Mouse (Mus musculus) liver, embryonic 12.5 days (tissue): ENCODE results near the gene Nup210. TPM values are rescaled to one million over a fixed set of nuclear protein-coding genes. Genes with fewer than 3 reads are reported as not detected.
A peak's percentile ranks its signal among the peaks of the same experiment; 100 is the strongest.

Source experiments
- ATAC-seq: fragments of 200-750 bp; cut with Nextera tagmentation; 2 replicates; pipeline ENCODE4 v1.8.0; 2017; ENCODE audit warnings: moderate number of reproducible peaks, mild to moderate bottlenecking, moderate library complexity
- H3K27ac ChIP-seq: fragments of 300-500 bp; sonication (generic); 2 replicates; pipeline ENCODE4 v1.5.1; 2016; ENCODE audit warnings: mild to moderate bottlenecking
- H3K27me3 ChIP-seq: fragments of 300-500 bp; sonication (generic); replicated peaks from 2 replicates; pipeline ENCODE4 v1.6.1; 2016; ENCODE audit warnings: mild to moderate bottlenecking, moderate library complexity
- H3K36me3 ChIP-seq: fragments of 300-500 bp; sonication (generic); 2 replicates; pipeline ENCODE4 v1.6.1; 2016; ENCODE audit warnings: mild to moderate bottlenecking, moderate library complexity
- H3K4me1 ChIP-seq: fragments of 300-500 bp; sonication (generic); 2 replicates; pipeline ENCODE4 v1.6.1; 2016
- H3K4me2 ChIP-seq: fragments of 300-500 bp; sonication (generic); 2 replicates; pipeline ENCODE4 v1.6.1; 2016; ENCODE audit warnings: mild to moderate bottlenecking, moderate library complexity
- H3K4me3 ChIP-seq: fragments of 300-500 bp; sonication (generic); 2 replicates; pipeline ENCODE4 v1.5.1; 2016; ENCODE audit warnings: mild to moderate bottlenecking, moderate library complexity
- H3K9ac ChIP-seq: fragments of 300-500 bp; sonication (generic); 2 replicates; pipeline ENCODE4 v1.6.1; 2016; ENCODE audit warnings: mild to moderate bottlenecking, moderate library complexity
- H3K9me3 ChIP-seq: fragments of 300-500 bp; sonication (generic); replicated peaks from 2 replicates; pipeline ENCODE4 v1.6.1; 2016; ENCODE audit warnings: mild to moderate bottlenecking, moderate library complexity
- WGBS: fragments of 180-500 bp; shearing (Covaris S2); methylation state at CpG from one replicate; pipeline ENCODE4 v1.1.7; 2016; ENCODE audit not compliant: insufficient replicate concordance; 5-methylcytosine and 5-hydroxymethylcytosine counted together
- polyA plus RNA-seq: library from polyadenylated mRNA; unstranded; fragments of >200 nt; fragmentation: Nextera tagmentation; extraction: Ambion mirVana; gene quantifications from 2 replicates; pipeline ENCODE4 v1.2.1, GENCODE M21; 2016

Nup210 gene
- polyA plus RNA-seq: 54.0 and 55.6 TPM in 2 replicates

GRCm38 (mm10) chr6:91116244-91117145 is at the start of gene Nup210:
TSS of gene Nup210 (minus strand) at chr6:91116829.
- peaks cover 4% of the 10 kb centered on the region; the same call in 1 of the 2 replicates for H3K9me3 ChIP-seq
- peak within 1 kb of the TSS; percentile 95 for H3K27ac ChIP-seq
- H3K4me2 ChIP-seq: peak within 1 kb of the TSS; percentile 93
- peak; percentile 86 for ATAC-seq
- H3K27me3 ChIP-seq: no peaks in the 10 kb centered on the region; the same call in 1 of the 2 replicates
- H3K4me1 ChIP-seq: peaks cover 72% of the 10 kb centered on the region
- peak within 1 kb of the TSS; percentile 94 for H3K4me3 ChIP-seq
- H3K9ac ChIP-seq: peak within 1 kb of the TSS; percentile 96
- under 1% methylated on average over 87 of the region's 93 CpGs for WGBS
- peaks cover 21% of the 10 kb centered on the region for H3K36me3 ChIP-seq

DNA sequence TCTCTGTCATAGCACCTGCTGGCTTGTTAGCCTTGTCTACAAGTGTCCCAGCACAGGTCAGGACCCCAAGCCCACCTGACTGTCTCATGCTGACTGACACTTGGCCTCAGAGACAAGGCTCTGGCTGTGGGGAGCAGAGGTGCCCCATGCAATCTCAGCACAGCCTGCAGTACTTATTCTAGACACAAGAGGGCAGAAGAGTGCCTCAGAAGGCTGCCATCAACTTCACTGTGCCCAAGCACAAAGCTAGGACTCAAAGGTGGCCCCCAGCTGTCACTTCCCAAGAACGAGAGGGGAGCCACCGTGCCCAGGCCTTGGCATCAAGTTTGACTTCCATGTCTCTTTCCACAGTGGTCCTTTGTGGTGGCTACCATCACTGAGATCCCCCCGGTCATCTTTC is 48.6 kb upstream of the Nup210 start:
- no peaks in the 10 kb centered on the region for H3K9me3 ChIP-seq
- H3K27ac ChIP-seq: peak overlapping the region; percentile 99
- no peak overlapping the region; the same call in 1 of the 2 replicates for H3K4me2 ChIP-seq
- no peaks in the 10 kb centered on the region for H3K27me3 ChIP-seq
- H3K9ac ChIP-seq: peak overlapping the region; percentile 54
- no peak for ATAC-seq
- H3K4me3 ChIP-seq: no peak overlapping the region
- WGBS: 36% methylated on average over 3 of the region's 3 CpGs
- peaks cover 70% of the 10 kb centered on the region for H3K4me1 ChIP-seq
- H3K36me3 ChIP-seq: peaks cover 34% of the 10 kb centered on the region

- no peak for ATAC-seq
- Histone ChIP-seq H3K9me3 (no peaks in the 10 kb centered on the region), H3K27ac (peak overlapping the region; percentile 99), H3K4me2 (peak overlapping the region; percentile 64), H3K4me1 (peaks cover 76% of the 10 kb centered on the region), H3K4me3 (no peak overlapping the region), H3K36me3 (peaks cover 36% of the 10 kb centered on the region), H3K9ac (peak overlapping the region; percentile 71), H3K27me3 (no peaks in the 10 kb centered on the region)
- 83% methylated on average over 2 of the region's 2 CpGs for WGBS
Measured at GRCm38 (mm10) chr6:91164584-91164983, 48.0 kb upstream of the Nup210 start.

- Histone ChIP-seq H3K4me3 (0 out of 2 replicates have a peak overlapping the region, but pooled peaks have one; percentile 22), H3K27ac (peak overlapping the region; percentile 99), H3K36me3 (peaks cover 36% of the 10 kb centered on the region), H3K4me2 (peak overlapping the region; percentile 64), H3K4me1 (peaks cover 88% of the 10 kb centered on the region), H3K27me3 (no peaks in the 10 kb centered on the region), H3K9ac (peak overlapping the region; percentile 71), H3K9me3 (no peaks in the 10 kb centered on the region)
- WGBS: 24% methylated on average over 5 of the region's 5 CpGs
- peak; percentile 93 for ATAC-seq
Measured at GRCm38 (mm10) chr6:91163195-91163911, 46.7 kb upstream of the Nup210 start.

GRCm38 (mm10) chr6:91162314-91162713 is 45.7 kb upstream of the Nup210 start:
- no peak for ATAC-seq
- H3K9ac ChIP-seq: peak overlapping the region; percentile 71
- H3K36me3 ChIP-seq: peaks cover 38% of the 10 kb centered on the region
- H3K27me3 ChIP-seq: no peaks in the 10 kb centered on the region
- 86% methylated on average over 5 of the region's 5 CpGs for WGBS
- H3K4me1 ChIP-seq: peaks cover 94% of the 10 kb centered on the region
- H3K9me3 ChIP-seq: no peaks in the 10 kb centered on the region
- H3K27ac ChIP-seq: peak overlapping the region; percentile 99
- peak overlapping the region; percentile 64 for H3K4me2 ChIP-seq
- H3K4me3 ChIP-seq: no peak overlapping the region

- ATAC-seq: no peak
- H3K4me2 ChIP-seq: 0 out of 2 replicates have a peak overlapping the region, but pooled peaks have one; percentile 64
- H3K4me3 ChIP-seq: no peak overlapping the region
- H3K9me3 ChIP-seq: no peaks in the 10 kb centered on the region
- H3K36me3 ChIP-seq: peaks cover 38% of the 10 kb centered on the region
- peak overlapping the region; percentile 99 for H3K27ac ChIP-seq
- peak overlapping the region; percentile 71 for H3K9ac ChIP-seq
- H3K27me3 ChIP-seq: no peaks in the 10 kb centered on the region
- 65% methylated on average over 6 of the region's 6 CpGs for WGBS
- H3K4me1 ChIP-seq: peaks cover 100% of the 10 kb centered on the region
Measured at GRCm38 (mm10) chr6:91161506-91162235, 45.0 kb upstream of the Nup210 start.

GRCm38 (mm10) chr6:91160976-91161375 is 44.3 kb upstream of the Nup210 start:
- peak overlapping the region; percentile 89; the same call in 1 of the 2 replicates for H3K4me2 ChIP-seq
- no peak for ATAC-seq
- 0 out of 2 replicates have a peak overlapping the region, but pooled peaks have one; percentile 71 for H3K9ac ChIP-seq
- H3K36me3 ChIP-seq: peaks cover 31% of the 10 kb centered on the region
- WGBS: 74% methylated on average over 2 of the region's 2 CpGs
- peaks cover 97% of the 10 kb centered on the region for H3K4me1 ChIP-seq
- no peaks in the 10 kb centered on the region for H3K27me3 ChIP-seq
- peak overlapping the region; percentile 99 for H3K27ac ChIP-seq
- H3K4me3 ChIP-seq: no peak overlapping the region
- H3K9me3 ChIP-seq: no peaks in the 10 kb centered on the region

DNA sequence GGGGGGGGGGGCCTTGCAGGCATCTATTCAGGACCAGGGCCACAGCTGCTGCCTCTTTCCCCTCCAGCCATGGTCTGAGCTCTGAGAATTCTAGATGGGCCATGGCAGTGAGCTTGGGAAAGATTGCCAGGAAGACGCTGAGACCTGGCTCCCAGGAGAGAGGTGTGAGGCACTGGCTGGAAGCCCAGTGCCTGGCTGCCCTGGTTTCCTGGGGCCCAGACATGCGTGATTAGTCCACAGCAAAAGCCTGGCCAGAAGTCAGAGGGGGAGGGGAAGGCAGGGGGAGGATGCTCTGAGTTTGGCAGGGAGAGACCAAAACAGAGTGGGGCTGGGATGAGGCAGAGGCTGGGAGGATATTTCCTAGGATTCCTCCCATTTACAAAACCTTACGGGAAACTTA is 43.8 kb upstream of the Nup210 start:
- H3K27me3 ChIP-seq: no peaks in the 10 kb centered on the region
- H3K4me2 ChIP-seq: peak overlapping the region; percentile 89
- H3K9me3 ChIP-seq: no peaks in the 10 kb centered on the region
- peak overlapping the region; percentile 99 for H3K27ac ChIP-seq
- no peak overlapping the region for H3K4me3 ChIP-seq
- peaks cover 26% of the 10 kb centered on the region for H3K36me3 ChIP-seq
- H3K9ac ChIP-seq: peak overlapping the region; percentile 63
- WGBS: 60% methylated on average over 3 of the region's 3 CpGs
- H3K4me1 ChIP-seq: peaks cover 97% of the 10 kb centered on the region
- ATAC-seq: no peak

DNA sequence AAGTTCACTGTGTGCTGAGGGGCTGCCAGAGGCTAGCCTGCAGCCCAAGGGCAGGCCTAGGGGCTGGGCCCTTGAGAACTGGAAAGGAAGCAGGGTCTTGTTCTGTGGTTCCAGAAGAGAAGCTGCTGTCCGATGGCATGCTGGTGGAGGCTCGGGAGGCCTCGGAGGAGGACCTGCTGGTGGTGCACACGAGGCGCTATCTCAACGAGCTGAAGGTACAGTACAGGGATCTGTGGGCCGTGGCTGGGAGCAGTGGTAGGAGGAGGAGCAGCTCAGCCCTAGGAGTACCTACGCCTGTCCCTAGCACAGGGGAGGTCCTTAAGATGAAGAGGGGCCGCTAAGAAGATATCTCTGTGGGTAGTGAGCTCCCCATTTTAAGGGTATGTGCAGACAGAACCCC is 42.4 kb upstream of the Nup210 start:
- peak overlapping the region; percentile 86 for H3K9ac ChIP-seq
- peak; percentile 38 for ATAC-seq

DNA sequence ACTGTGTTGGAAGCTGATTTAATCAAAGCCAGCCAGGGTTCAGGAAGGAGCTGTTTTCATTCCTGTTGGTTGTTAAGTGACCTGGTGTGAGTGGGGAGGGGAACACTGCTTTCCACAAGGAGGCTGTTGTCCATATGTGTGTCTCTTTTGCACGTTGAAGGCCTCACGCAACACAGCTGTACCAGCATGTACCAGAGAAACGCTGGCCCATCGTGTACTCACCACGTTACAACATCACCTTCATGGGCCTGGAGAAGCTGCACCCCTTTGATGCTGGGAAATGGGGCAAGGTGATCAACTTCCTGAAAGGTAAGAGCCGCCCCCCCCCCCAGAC is 40.6 kb upstream of the Nup210 start:
- Histone ChIP-seq H3K4me1 (peaks cover 96% of the 10 kb centered on the region), H3K27ac (peak overlapping the region; percentile 99), H3K9me3 (no peaks in the 10 kb centered on the region), H3K27me3 (peaks cover 24% of the 10 kb centered on the region), H3K9ac (peak overlapping the region; percentile 86), H3K4me2 (peak overlapping the region; percentile 89), H3K36me3 (peaks cover 22% of the 10 kb centered on the region), H3K4me3 (peak overlapping the region; percentile 71)
- 39% methylated on average over 5 of the region's 6 CpGs for WGBS
- no peak for ATAC-seq

More for the DNA sequence above, 42.4 kb upstream of the Nup210 start:
- Histone ChIP-seq H3K36me3 (peaks cover 26% of the 10 kb centered on the region), H3K9me3 (no peaks in the 10 kb centered on the region), H3K27me3 (peaks cover 6% of the 10 kb centered on the region; the same call in 1 of the 2 replicates), H3K4me1 (peaks cover 97% of the 10 kb centered on the region), H3K4me3 (peak overlapping the region; percentile 71), H3K27ac (peak overlapping the region; percentile 99), H3K4me2 (peak overlapping the region; percentile 89)
- 47% methylated on average over 9 of the region's 9 CpGs for WGBS

- WGBS: 2% methylated on average over 42 of the region's 42 CpGs
- ATAC-seq: peak; percentile 97
- H3K4me1 ChIP-seq: peaks cover 96% of the 10 kb centered on the region
Measured at GRCm38 (mm10) chr6:91156554-91157236, 40.1 kb upstream of the Nup210 start, which contains the start of gene Hdac11. TSS of gene Hdac11 (plus strand) at chr6:91156665.

More at GRCm38 (mm10) chr6:91156554-91157236, 40.1 kb upstream of the Nup210 start, which contains the start of gene Hdac11:
- H3K4me2 ChIP-seq: peak within 1 kb of the TSS; percentile 89
- H3K4me3 ChIP-seq: peak within 1 kb of the TSS; percentile 71
- peak within 1 kb of the TSS; percentile 86 for H3K9ac ChIP-seq
- H3K27ac ChIP-seq: peak within 1 kb of the TSS; percentile 99
- H3K27me3 ChIP-seq: peaks cover 29% of the 10 kb centered on the region
- no peaks in the 10 kb centered on the region for H3K9me3 ChIP-seq
- H3K36me3 ChIP-seq: peaks cover 22% of the 10 kb centered on the region
